Mouse (Mus musculus): Measurements from ENCODE around the gene Gtdc1. TPM values are rescaled to one million over a fixed set of nuclear protein-coding genes. Genes with fewer than 3 reads are reported as not detected.

The Gtdc1 gene
- 10 to 100 TPM; 26.6 to 31.6 TPM for total RNA-seq (2021)
- long read RNA-seq, experiment 1, partial matches to known transcripts, result 1 of 4 reads
- long read RNA-seq, experiment 1, other reads (novel, unspliced or antisense), result 3 of 4 reads
- long read RNA-seq, experiment 2, partial matches to known transcripts, result 3 of 11 reads
- long read RNA-seq, experiment 2, other reads (novel, unspliced or antisense), result 8 of 11 reads

- no peak for DNase-seq
These were observed at the start of gene Gtdc1 for GRCm38 (mm10) chr2:44927482-44927811. Gene Gtdc1, minus strand, starts transcription at chr2:44927657.

- no peak for DNase-seq
These were observed 49.6 kb upstream of the Gtdc1 start for GRCm38 (mm10) chr2:44977051-44977450.

- no peak for DNase-seq
These were observed 49.0 kb upstream of the Gtdc1 start for GRCm38 (mm10) chr2:44976484-44976883.

- DNase-seq, result no peak
These were observed 46.4 kb upstream of the Gtdc1 start for GRCm38 (mm10) chr2:44973828-44974227.

GRCm38 (mm10) chr2:44970087-44970646 is 42.7 kb upstream of the Gtdc1 start:
- DNase-seq, result no peak

GRCm38 (mm10) chr2:44969640-44970039 is 42.2 kb upstream of the Gtdc1 start:
- DNase-seq, result no peak

- DNase-seq, result no peak
These were observed 41.8 kb upstream of the Gtdc1 start for GRCm38 (mm10) chr2:44969226-44969625.

- no peak for DNase-seq
These were observed 38.5 kb upstream of the Gtdc1 start for GRCm38 (mm10) chr2:44965834-44966555.

- no peak for DNase-seq
These were observed 35.2 kb upstream of the Gtdc1 start for GRCm38 (mm10) chr2:44962620-44963019.

GRCm38 (mm10) chr2:44961192-44961591 is 33.7 kb upstream of the Gtdc1 start:
- DNase-seq, result no peak

GRCm38 (mm10) chr2:44960561-44960960 is 33.1 kb upstream of the Gtdc1 start:
- no peak for DNase-seq

- DNase-seq, result no peak
These were observed 29.9 kb upstream of the Gtdc1 start for GRCm38 (mm10) chr2:44957329-44957797.

- DNase-seq, result no peak
These were observed 28.8 kb upstream of the Gtdc1 start for GRCm38 (mm10) chr2:44956232-44956631.

GRCm38 (mm10) chr2:44955506-44955905 is 28.0 kb upstream of the Gtdc1 start:
- no peak for DNase-seq

- no peak for DNase-seq
These were observed 26.7 kb upstream of the Gtdc1 start for GRCm38 (mm10) chr2:44954180-44954579.

- no peak for DNase-seq
These were observed 25.5 kb upstream of the Gtdc1 start for GRCm38 (mm10) chr2:44952830-44953422.

GRCm38 (mm10) chr2:44951651-44952213 is 24.3 kb upstream of the Gtdc1 start:
- no peak for DNase-seq

GRCm38 (mm10) chr2:44944689-44945088 is 17.2 kb upstream of the Gtdc1 start:
- no peak for DNase-seq

GRCm38 (mm10) chr2:44930951-44931350 is 3.5 kb upstream of the Gtdc1 start:
- no peak for DNase-seq

GRCm38 (mm10) chr2:44928631-44929030 is 1.2 kb upstream of the Gtdc1 start:
- DNase-seq, result no peak

- peak; percentile 88 for DNase-seq
These were observed 575 bp downstream of the Gtdc1 start for GRCm38 (mm10) chr2:44926683-44927481.

GRCm38 (mm10) chr2:44926167-44926682 is 1.2 kb downstream of the Gtdc1 start:
- no peak for DNase-seq

All from gastrocnemius, postnatal 10 days (tissue).